Mouse (Mus musculus) thymus, adult 2 months (tissue): ENCODE measurements around the gene Dnajc3. TPM values are rescaled to one million over a fixed set of nuclear protein-coding genes. Genes with fewer than 3 reads are reported as not detected.

Source experiments
- DNase-seq: peaks from one replicate; pipeline ENCODE4 v3.0.0; 2021
- H3K27ac ChIP-seq: fragments of 200-500 bp; 2 replicates; pipeline ENCODE4 v1.5.1; 2012; ENCODE audit warnings: low read length, control low read depth; ENCODE audit not compliant: control insufficient read depth, insufficient read depth
- H3K27me3 ChIP-seq: fragments of 200-500 bp; 2 replicates; pipeline ENCODE4 v1.6.1; 2012; ENCODE audit warnings: mild to moderate bottlenecking, low read length, moderate library complexity, mixed read lengths; ENCODE audit not compliant: control insufficient read depth, insufficient read depth
- H3K36me3 ChIP-seq: fragments of 200-500 bp; 2 replicates; pipeline ENCODE4 v1.6.1; 2012; ENCODE audit warnings: mild to moderate bottlenecking, low read length, moderate library complexity; ENCODE audit not compliant: control insufficient read depth, insufficient read depth
- H3K4me1 ChIP-seq: fragments of 200-500 bp; replicated peaks from 2 replicates; pipeline ENCODE4 v1.6.1; 2012; ENCODE audit warnings: low read length; ENCODE audit not compliant: control insufficient read depth, insufficient read depth
- H3K4me3 ChIP-seq: fragments of 200-500 bp; 2 replicates; pipeline ENCODE4 v1.5.1; 2012; ENCODE audit warnings: mild to moderate bottlenecking, low read length, control low read depth, moderate library complexity; ENCODE audit not compliant: control insufficient read depth, insufficient read depth
- CTCF ChIP-seq: fragments of 200-500 bp; IDR thresholded peaks from 2 replicates; pipeline ENCODE4 v1.5.1; 2012; ENCODE audit warnings: mild to moderate bottlenecking, control low read depth, low read length, moderate library complexity, borderline replicate concordance; ENCODE audit not compliant: control insufficient read depth, poor library complexity, insufficient read depth; ENCODE audit errors: extremely low read depth
- POLR2A ChIP-seq: fragments of 200-500 bp; IDR thresholded peaks from 2 replicates; pipeline ENCODE4 v1.6.1; 2012; ENCODE audit warnings: mild to moderate bottlenecking, low read length, control low read depth, moderate library complexity; ENCODE audit not compliant: control insufficient read depth, poor library complexity, insufficient read depth; ENCODE audit errors: extremely low read depth
- WGBS: fragments of 180-500 bp; shearing (Covaris S2); methylation state at CpG from one replicate; pipeline ENCODE4 v1.1.7; 2018; 5-methylcytosine and 5-hydroxymethylcytosine counted together
- polyA plus RNA-seq: library from polyadenylated mRNA; depleted of rRNA; stranded (reverse); fragments of >200 nt; gene quantifications from 2 replicates; pipeline ENCODE4 v1.2.3, GENCODE M21; 2012

The Dnajc3 gene
- polyA plus RNA-seq, 1 experiment: 29.8 TPM

DNA sequence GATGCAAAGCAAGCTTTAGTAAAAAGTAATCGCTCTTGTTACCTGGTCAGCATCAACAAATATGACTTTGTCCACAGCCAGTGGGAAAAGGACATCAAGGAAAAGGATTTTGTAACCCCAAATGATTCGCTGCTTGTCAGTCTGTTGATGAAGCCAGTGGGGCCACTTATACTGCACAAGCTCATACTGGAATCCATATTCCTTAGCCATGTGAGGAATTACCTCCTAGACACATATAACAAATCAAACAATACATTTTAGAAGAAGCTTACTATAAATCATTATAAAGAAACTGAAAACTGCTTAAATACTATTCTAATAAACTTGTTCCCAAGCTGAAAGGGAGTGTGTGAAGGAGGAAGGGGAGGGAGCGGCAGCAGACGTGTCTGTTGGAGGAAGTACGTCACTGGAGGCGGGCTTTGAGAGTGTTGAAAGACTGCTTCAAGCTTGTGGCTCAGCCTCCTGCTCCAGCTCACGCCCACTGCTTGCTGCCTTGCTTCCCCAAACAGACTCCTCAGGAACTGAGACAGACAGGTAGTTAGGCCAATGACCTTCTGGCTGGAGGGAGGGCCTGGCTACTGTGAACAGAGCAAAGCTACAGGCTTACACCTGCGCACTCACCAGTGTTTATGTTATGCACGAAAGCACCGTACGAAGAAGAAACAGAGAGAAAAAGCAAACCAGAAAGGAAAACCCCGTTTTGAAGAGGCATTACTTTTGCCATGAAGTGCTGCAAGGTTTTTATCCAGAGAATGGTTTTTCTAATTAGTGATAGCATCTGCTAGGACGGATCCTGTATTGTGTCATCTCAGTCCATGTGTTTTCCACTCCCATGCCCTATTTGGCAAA, 69.6 kb downstream of the Dnajc3 start:
- H3K4me1 ChIP-seq: peaks cover 4% of the 10 kb centered on the region
- no peak overlapping the region; the same call in 1 of the 2 replicates for H3K27ac ChIP-seq
- TF ChIP-seq POLR2A (0 out of 2 replicates have a peak, but pooled peaks have one; percentile 33), CTCF (no peak)
- H3K27me3 ChIP-seq: no peaks in the 10 kb centered on the region
- 1% methylated on average over 13 of the region's 13 CpGs for WGBS
- H3K4me3 ChIP-seq: no peak overlapping the region
- DNase-seq: peak; percentile 96
- no peaks in the 10 kb centered on the region for H3K36me3 ChIP-seq

DNA sequence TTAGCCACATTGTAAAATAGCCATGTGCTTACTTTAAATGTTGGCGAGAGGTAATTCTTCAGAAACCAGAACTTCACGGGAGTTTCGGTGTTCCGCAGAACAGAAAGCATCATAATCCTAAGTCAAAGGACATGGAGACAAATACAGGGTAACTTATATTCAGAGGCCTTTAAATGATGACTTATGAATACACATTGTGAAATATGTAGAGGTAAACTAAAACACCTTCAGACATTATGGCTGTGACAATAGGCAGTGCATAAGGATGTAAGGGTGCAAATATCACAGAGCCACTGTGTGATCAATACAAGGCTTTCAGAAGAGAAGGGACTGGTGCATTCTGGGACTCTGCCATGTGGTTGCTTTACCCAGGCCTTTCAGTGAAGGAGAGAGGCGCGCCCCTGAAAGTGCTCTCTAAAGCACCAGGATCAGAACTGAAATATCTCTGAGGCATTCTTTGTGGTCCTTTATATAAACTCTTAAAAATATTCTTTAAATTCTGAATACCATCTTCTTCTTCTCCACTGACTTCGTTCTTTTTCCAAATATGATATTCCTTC, 70.3 kb downstream of the Dnajc3 start:
- peaks cover 6% of the 10 kb centered on the region for H3K4me1 ChIP-seq
- DNase-seq: no peak
- H3K27me3 ChIP-seq: no peaks in the 10 kb centered on the region
- H3K27ac ChIP-seq: peak overlapping the region; percentile 38
- H3K36me3 ChIP-seq: no peaks in the 10 kb centered on the region
- TF ChIP-seq POLR2A: no peak
- TF ChIP-seq CTCF: no peak
- no peak overlapping the region for H3K4me3 ChIP-seq
- WGBS: 51% methylated on average over 7 of the region's 7 CpGs

- Histone ChIP-seq H3K36me3 (no peaks in the 10 kb centered on the region), H3K4me1 (peaks cover 6% of the 10 kb centered on the region), H3K27me3 (no peaks in the 10 kb centered on the region), H3K27ac (no peak overlapping the region), H3K4me3 (no peak overlapping the region)
- no peak for TF ChIP-seq CTCF
- TF ChIP-seq POLR2A: no peak
- WGBS: 98% methylated on average over 2 of the region's 2 CpGs
- no peak for DNase-seq
These were observed 71.8 kb downstream of the Dnajc3 start for GRCm38 (mm10) chr14:119009531-119009930.

DNA sequence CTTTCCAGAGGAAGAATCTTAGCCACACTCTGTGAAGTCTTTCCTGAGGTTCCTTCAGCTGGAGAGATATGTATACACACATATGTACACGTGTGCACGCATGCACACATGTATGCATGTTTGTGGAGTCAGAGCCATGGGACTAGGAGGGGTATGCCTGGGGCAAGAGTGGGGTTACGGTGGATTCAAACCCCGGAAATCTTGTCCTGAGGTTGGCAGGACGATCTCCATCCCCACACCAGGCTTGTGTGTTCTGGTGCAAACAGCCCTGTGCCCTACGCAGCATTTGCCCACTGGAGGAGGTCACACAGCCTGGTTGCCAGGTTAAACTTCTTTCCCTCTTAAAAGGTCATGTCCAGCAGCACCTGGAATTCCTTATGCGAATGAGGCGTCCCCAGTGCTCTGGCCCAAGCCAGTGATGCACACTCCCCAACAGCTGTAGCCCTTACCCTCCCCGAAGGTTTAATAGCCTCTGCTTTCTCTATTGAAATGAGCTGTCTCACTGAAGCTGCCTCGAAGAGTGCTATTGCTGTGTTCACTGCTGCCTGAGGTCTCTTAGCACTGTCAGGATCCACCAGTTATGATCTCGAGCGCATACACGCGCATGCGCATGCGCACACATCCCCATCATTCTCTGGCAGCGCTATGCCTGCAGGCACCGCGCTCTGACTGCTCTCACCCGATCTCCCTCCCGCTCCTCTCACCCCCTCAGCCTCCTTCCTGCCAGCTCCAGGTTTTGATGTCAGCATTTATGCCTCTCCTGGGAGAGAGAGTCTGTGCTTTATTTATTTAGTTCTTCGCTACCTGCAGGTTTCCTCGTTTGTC, 75.0 kb downstream of the Dnajc3 start:
- no peak overlapping the region for H3K27ac ChIP-seq
- TF ChIP-seq POLR2A (no peak), CTCF (no peak)
- H3K27me3 ChIP-seq: no peaks in the 10 kb centered on the region
- H3K36me3 ChIP-seq: no peaks in the 10 kb centered on the region
- 80% methylated on average over 23 of the region's 23 CpGs for WGBS
- H3K4me1 ChIP-seq: peaks cover 2% of the 10 kb centered on the region
- no peak overlapping the region for H3K4me3 ChIP-seq
- peak; percentile 51 for DNase-seq

GRCm38 (mm10) chr14:119013549-119013948, 75.8 kb downstream of the Dnajc3 start:
- Histone ChIP-seq H3K4me3 (no peak overlapping the region), H3K4me1 (peaks cover 2% of the 10 kb centered on the region; the same call in 1 of the 2 replicates), H3K36me3 (no peaks in the 10 kb centered on the region), H3K27ac (no peak overlapping the region), H3K27me3 (no peaks in the 10 kb centered on the region)
- TF ChIP-seq POLR2A: no peak
- no peak for TF ChIP-seq CTCF
- DNase-seq: no peak
- 87% methylated on average over 12 of the region's 12 CpGs for WGBS

DNA sequence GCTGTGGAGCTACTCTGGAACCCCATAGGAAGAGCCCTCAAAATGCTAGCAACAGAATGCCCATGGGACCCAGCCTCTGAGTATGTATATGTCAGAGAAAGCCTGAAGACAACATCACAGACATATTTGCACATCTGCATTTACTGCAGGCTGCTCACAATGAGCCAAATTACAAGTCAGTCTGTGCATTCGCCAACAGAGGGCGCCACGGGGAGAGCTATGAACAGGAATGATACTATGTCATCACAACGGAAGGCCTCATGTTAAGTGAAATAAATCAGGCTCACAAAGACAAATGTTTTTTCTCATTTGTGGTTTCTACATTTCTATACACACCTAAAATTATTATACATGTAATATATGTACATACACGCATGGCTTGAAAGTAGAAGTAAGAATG, 88.1 kb downstream of the Dnajc3 start:
- 78% methylated on average over 5 of the region's 5 CpGs for WGBS
- TF ChIP-seq POLR2A (no peak), CTCF (no peak)
- no peaks in the 10 kb centered on the region for H3K36me3 ChIP-seq
- H3K4me1 ChIP-seq: no peaks in the 10 kb centered on the region
- H3K4me3 ChIP-seq: no peak overlapping the region
- no peak overlapping the region for H3K27ac ChIP-seq
- DNase-seq: peak; percentile 38
- no peaks in the 10 kb centered on the region for H3K27me3 ChIP-seq
